Comparison of ENCODE assay signal across 33 mouse cellular contexts in genomic region chr15:56420681-56421080, GRCm38 (mm10).
DNase-seq lines count a peak whose midpoint lies in the region; ATAC-seq and TF ChIP-seq lines count a peak whose summit lies in the region.
"Had no signal": no experiment of that assay in that cellular context is flagged by ENCODE, and none has a peak within 500 bp of the region (broad histone marks: within the 10 kb centered on the region; RNA-seq: fewer than 3 reads in every experiment).

No protein-coding gene starts in this region.

- no peak overlapping the region for H3K4me2 ChIP-seq in hindbrain, postnatal 0 days (ENCODE audit: low read depth, low read length)
- H3K4me2 ChIP-seq in hindbrain, embryonic 11.5 days (replicated peaks; ENCODE audit: low read depth, low read length): no peak overlapping the region
- H3K4me2 ChIP-seq: embryonic facial prominence, embryonic 12.5 days; heart, embryonic 11.5 days; hindbrain, embryonic 15.5 days; intestine, embryonic 15.5 days; limb, embryonic 13.5 days; liver, embryonic 11.5 days; midbrain, embryonic 13.5 days had no signal

- no peak for TF ChIP-seq CTCF in hindbrain, postnatal 0 days (IDR thresholded peaks at IDR 0.05; ENCODE audit: low read depth)

- DNase-seq in hindbrain, postnatal 0 days (ENCODE audit: low spot score): peak; percentile 21
- DNase-seq in hindbrain, embryonic 11.5 days (ENCODE audit: low spot score): no peak
- DNase-seq in 3T3-L1 (ENCODE audit: low read depth, low spot score) (peak; percentile 52), ES-CJ7 (ENCODE audit: low read depth, low spot score) (peak; percentile 61), ZHBTc4 (ENCODE audit: low read depth, low spot score) (peak; percentile 52)
- no peak for DNase-seq in lung, postnatal 36 days
- no peak for DNase-seq in left cerebral cortex, adult 9 months (ENCODE audit: low spot score in 2 of 2)
- DNase-seq in urinary bladder, postnatal 14 days (ENCODE audit: low spot score): no peak
- DNase-seq: adrenal gland, adult 8-10 months; B cell, adult 2 months; cerebellum, adult 11-12 months; cerebellum, adult 9-11 months; gastrocnemius, postnatal 14 days; heart, adult 11 months; heart, postnatal 4 days; kidney, adult 2 months; kidney, postnatal 36 days; lung, postnatal 4 days; right cerebral cortex, adult 18-20 months; thymus, adult 2 months; thymus, postnatal 36 days had no signal

- WGBS in hindbrain, postnatal 0 days: 32% methylated on average over 1 of the region's 1 CpGs
- WGBS in hindbrain, embryonic 11.5 days: 34% methylated on average over 1 of the region's 1 CpGs

- no peak overlapping the region for H3K27ac ChIP-seq in hindbrain, postnatal 0 days
- H3K27ac ChIP-seq in hindbrain, embryonic 11.5 days (ENCODE audit: low read depth, low read length): no peak overlapping the region
- H3K27ac ChIP-seq: embryonic facial prominence, embryonic 12.5 days; hindbrain, embryonic 15.5 days; intestine, embryonic 15.5 days; layer of hippocampus, adult 2 months; left cerebral cortex, adult 2 months; limb, embryonic 13.5 days; midbrain, embryonic 13.5 days had no signal

- H3K36me3 ChIP-seq in hindbrain, postnatal 0 days (ENCODE audit: insufficient read depth, low read length): no peaks in the 10 kb centered on the region
- no peaks in the 10 kb centered on the region for H3K36me3 ChIP-seq in hindbrain, embryonic 11.5 days (ENCODE audit: control insufficient read depth, insufficient read depth, low read length)
- H3K36me3 ChIP-seq: embryonic facial prominence, embryonic 12.5 days; hindbrain, embryonic 15.5 days; intestine, embryonic 15.5 days; limb, embryonic 13.5 days; midbrain, embryonic 13.5 days had no signal

- H3K9me3 ChIP-seq in hindbrain, postnatal 0 days (ENCODE audit: low read length): no peaks in the 10 kb centered on the region
- no peaks in the 10 kb centered on the region for H3K9me3 ChIP-seq in hindbrain, embryonic 11.5 days (ENCODE audit: control insufficient read depth, low read length)
- H3K9me3 ChIP-seq: embryonic facial prominence, embryonic 12.5 days; hindbrain, embryonic 15.5 days; intestine, embryonic 15.5 days; limb, embryonic 13.5 days; megakaryocyte, embryonic 14.5 days; midbrain, embryonic 13.5 days had no signal

- no peak overlapping the region for H3K9ac ChIP-seq in hindbrain, postnatal 0 days (replicated peaks; ENCODE audit: low read length)
- H3K9ac ChIP-seq in hindbrain, embryonic 11.5 days (ENCODE audit: low read depth, low read length): no peak overlapping the region
- H3K9ac ChIP-seq: embryonic facial prominence, embryonic 12.5 days; hindbrain, embryonic 15.5 days; intestine, embryonic 15.5 days; limb, embryonic 13.5 days; midbrain, embryonic 13.5 days had no signal

- H3K4me3 ChIP-seq in hindbrain, postnatal 0 days (ENCODE audit: low read length): no peak overlapping the region
- H3K4me3 ChIP-seq in hindbrain, embryonic 11.5 days (ENCODE audit: low read depth, low read length): no peak overlapping the region
- H3K4me3 ChIP-seq: embryonic facial prominence, embryonic 12.5 days; hindbrain, embryonic 15.5 days; intestine, embryonic 15.5 days; layer of hippocampus, adult 2 months; left cerebral cortex, adult 2 months; limb, embryonic 13.5 days; megakaryocyte, embryonic 14.5 days; midbrain, embryonic 13.5 days had no signal

- no peaks in the 10 kb centered on the region for H3K4me1 ChIP-seq in hindbrain, postnatal 0 days (ENCODE audit: insufficient read depth, low read length)
- no peaks in the 10 kb centered on the region for H3K4me1 ChIP-seq in hindbrain, embryonic 11.5 days (replicated peaks; ENCODE audit: control insufficient read depth, insufficient read depth, low read length)
- H3K4me1 ChIP-seq: embryonic facial prominence, embryonic 12.5 days; hindbrain, embryonic 15.5 days; intestine, embryonic 15.5 days; limb, embryonic 13.5 days; megakaryocyte, embryonic 14.5 days; midbrain, embryonic 13.5 days had no signal

- H3K27me3 ChIP-seq in hindbrain, postnatal 0 days (ENCODE audit: insufficient read depth, low read length): no peaks in the 10 kb centered on the region
- no peaks in the 10 kb centered on the region for H3K27me3 ChIP-seq in hindbrain, embryonic 11.5 days (ENCODE audit: control insufficient read depth, insufficient read depth, low read length)
- H3K27me3 ChIP-seq: CH12.LX; embryonic facial prominence, embryonic 12.5 days; hindbrain, embryonic 15.5 days; intestine, embryonic 15.5 days; limb, embryonic 13.5 days; megakaryocyte, embryonic 14.5 days; midbrain, embryonic 13.5 days had no signal

- ATAC-seq in hindbrain, postnatal 0 days: no peak
- no peak for ATAC-seq in hindbrain, embryonic 11.5 days (ENCODE audit: low FRiP score)
- ATAC-seq: forebrain, embryonic 14.5 days; intestine, embryonic 15.5 days; midbrain, embryonic 13.5 days had no signal

Comparison
In these comparisons a context has a peak if more than half of its experiments do, and no peak if none do; other contexts are left out.
1. DNase-seq: peak in hindbrain, postnatal 0 days (single experiment), 3T3-L1 (single experiment), ES-CJ7 (single experiment) and ZHBTc4 (single experiment); none in hindbrain, embryonic 11.5 days (single experiment), lung, postnatal 36 days (single experiment), left cerebral cortex, adult 9 months (0 of 2) and urinary bladder, postnatal 14 days (single experiment).